Mouse (Mus musculus) cerebellum, adult 2 months (tissue): ENCODE results near the gene Serpina12.

ENCODE experiments used
- CTCF ChIP-seq: fragments of 200-500 bp; IDR thresholded peaks from 2 replicates; pipeline ENCODE4 v1.5.1; 2011; ENCODE audit warnings: low read depth, mild to moderate bottlenecking, control low read depth, low read length, moderate library complexity, borderline replicate concordance; ENCODE audit not compliant: insufficient read depth
- POLR2A ChIP-seq: fragments of 200-500 bp; IDR thresholded peaks from 2 replicates; pipeline ENCODE4 v1.6.1; 2011; ENCODE audit warnings: low read length, control low read depth, borderline replicate concordance; ENCODE audit not compliant: insufficient read depth

DNA sequence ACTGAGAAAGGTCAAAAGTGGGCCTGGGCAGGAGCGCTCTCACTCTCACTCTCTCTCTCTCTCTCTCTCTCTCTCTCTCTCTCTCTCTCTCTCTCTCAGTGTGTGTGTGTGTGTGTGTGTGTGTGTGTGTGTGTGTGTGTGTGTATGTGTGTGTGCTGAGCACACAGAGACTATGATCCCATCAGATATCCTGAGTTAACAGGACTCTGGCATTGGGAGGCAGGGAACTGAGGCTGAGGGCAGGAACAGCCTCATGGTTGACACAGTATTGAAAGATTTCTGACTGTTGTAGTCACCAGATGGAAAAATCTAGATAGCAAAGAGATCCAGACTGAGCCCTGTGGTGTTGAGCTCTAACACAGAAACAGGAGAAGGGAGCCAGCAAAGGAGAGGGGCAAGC lies 10.5 kb downstream of the Serpina12 start:
- TF ChIP-seq CTCF (no peak), POLR2A (no peak)
